Mouse (Mus musculus) olfactory bulb, adult 2 months (tissue): ENCODE data around the gene Atp8a2.

Experiments
- CTCF ChIP-seq: fragments of 200-500 bp; IDR thresholded peaks from 2 replicates; pipeline ENCODE4 v1.5.1; 2012; ENCODE audit warnings: low read depth, mild to moderate bottlenecking, low read length, moderate library complexity; ENCODE audit not compliant: insufficient read depth
- POLR2A ChIP-seq: fragments of 200-500 bp; IDR thresholded peaks from 2 replicates; pipeline ENCODE4 v1.6.1; 2012; ENCODE audit warnings: mild to moderate bottlenecking, low read depth, low read length, moderate library complexity; ENCODE audit not compliant: insufficient read depth

GRCm38 (mm10) chr14:59675330-59675729, 521.6 kb downstream of the Atp8a2 start:
- TF ChIP-seq CTCF: no peak
- TF ChIP-seq POLR2A: no peak
